Mouse (Mus musculus) brown adipose tissue, adult 24 weeks (tissue): ENCODE results near the gene Cxcr5. TPM values are rescaled to one million over a fixed set of nuclear protein-coding genes. Genes with fewer than 3 reads are reported as not detected.
A peak's percentile ranks its signal among the peaks of the same experiment; 100 is the strongest.

Experiments used
- H3K27ac ChIP-seq: fragments of 200-500 bp; replicated peaks from 2 replicates; pipeline ENCODE4 v1.5.1; 2012; ENCODE audit warnings: low read depth, mild to moderate bottlenecking, low read length
- H3K4me1 ChIP-seq: fragments of 200-500 bp; 2 replicates; pipeline ENCODE4 v1.6.1; 2012; ENCODE audit warnings: low read length, mixed read lengths; ENCODE audit not compliant: control insufficient read depth, insufficient read depth, insufficient read length
- H3K4me3 ChIP-seq: fragments of 200-500 bp; 2 replicates; pipeline ENCODE4 v1.5.1; 2012; ENCODE audit warnings: low read depth, mild to moderate bottlenecking, low read length, moderate library complexity; ENCODE audit not compliant: insufficient read depth
- polyA plus RNA-seq: library from polyadenylated mRNA; stranded (reverse); fragments of >200 nt; gene quantifications from 2 replicates; pipeline ENCODE4 v1.2.4, GENCODE M21; 2012; ENCODE audit not compliant: missing spikeins, insufficient read depth, insufficient read length

The Cxcr5 gene
- polyA plus RNA-seq, 1 experiment = not detected

DNA sequence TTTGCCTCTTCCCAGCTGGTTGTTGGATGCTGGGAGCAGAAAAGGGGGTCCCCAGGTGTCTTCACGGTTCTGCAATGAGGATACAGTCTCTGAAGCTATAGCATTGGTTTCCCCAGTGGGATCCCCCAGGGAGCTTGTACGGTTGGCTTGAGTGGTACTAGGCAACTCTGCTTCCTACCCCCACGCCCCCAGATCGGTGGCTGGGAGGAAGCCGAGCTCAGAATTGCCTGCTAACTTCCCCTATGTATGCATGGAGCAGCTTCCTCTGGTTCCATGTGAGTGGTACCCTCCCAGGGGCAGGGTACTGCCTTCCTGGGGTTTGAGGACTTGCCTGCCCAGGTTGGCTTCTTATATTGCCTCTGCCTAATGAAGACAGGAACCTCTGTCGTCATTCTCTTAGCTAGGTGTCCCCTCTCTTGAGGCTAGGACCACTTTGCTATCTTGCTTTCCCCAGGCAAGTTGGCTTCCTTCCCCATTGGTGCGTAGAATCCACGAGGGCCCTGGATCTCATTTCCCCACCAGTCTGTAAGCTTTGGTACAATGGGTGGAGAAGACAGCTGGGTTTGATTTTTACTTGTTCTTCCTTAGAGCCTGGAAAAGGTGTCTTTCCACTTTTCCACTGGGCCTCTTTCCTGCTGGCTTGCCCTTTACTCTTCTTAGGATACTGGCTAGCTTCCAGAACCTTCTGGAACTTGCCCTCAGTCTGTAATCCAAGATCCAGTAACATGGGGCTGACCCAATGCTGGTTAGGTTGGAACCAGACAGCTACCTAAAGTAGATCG, 49.6 kb downstream of the Cxcr5 start:
- Histone ChIP-seq H3K4me3 (no peak overlapping the region), H3K27ac (peak overlapping the region; percentile 86), H3K4me1 (peaks cover 32% of the 10 kb centered on the region)

DNA sequence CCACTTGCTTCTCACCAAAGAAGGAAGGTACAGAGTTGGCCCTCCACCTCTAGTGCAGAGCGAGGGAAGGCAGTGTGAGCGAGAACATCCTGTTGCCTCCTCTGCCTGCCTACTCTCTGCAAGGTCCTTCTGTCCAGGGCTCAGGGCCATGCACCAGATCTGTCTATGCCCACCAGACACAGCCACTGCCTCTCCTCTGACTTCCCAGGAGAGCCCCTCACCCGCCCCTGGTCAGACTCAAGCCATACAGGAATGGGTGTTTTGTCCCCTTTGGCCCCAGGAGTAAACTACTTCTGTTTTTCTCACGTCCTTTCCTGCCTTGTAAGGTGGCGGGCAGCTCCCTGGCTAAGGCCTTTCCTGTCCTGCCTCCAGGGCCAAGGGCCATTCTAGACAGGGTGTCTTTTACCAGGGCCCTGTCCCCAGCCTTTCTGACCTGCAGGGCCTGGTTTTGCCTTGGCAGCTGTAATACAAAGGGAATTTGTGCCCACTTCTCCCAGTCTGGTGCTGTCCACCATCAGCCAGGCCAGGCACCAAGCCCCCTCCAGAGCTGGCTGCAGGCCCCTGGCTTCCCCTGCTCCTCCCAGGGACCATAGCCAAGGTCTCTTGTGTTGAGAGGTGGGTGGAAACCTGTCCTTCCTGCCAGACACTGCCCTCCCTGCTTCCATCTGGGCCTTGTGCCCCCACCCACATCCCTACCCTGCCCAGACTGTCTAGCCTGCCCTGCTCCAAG, 50.6 kb downstream of the Cxcr5 start:
- Histone ChIP-seq H3K4me1 (peaks cover 32% of the 10 kb centered on the region), H3K4me3 (no peak overlapping the region), H3K27ac (peak overlapping the region; percentile 88)

DNA sequence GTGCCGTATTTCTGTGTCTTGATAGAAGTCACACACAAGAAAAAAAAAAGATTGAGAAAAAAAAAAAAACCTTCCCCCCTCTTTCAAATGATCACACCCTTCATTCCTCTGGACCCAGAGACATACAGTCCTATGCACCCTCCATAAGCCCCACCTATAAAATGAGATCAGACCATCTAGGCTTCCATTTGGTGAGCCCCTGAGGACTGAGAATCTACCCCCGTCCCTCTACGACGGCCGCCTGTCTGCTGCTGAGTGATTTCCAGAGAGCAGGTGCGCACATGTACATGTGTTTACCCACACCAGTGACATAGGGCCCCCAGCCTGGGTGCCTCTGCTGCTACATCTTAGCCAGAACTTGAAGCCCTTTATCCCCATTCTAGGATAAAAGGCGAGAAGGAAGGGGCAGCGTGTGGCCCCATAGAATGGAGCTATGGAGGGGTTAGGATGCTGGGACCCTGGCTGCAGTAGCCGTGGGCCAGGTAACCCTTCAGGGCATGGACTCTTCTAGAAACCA, 51.3 kb downstream of the Cxcr5 start:
- Histone ChIP-seq H3K27ac (peak overlapping the region; percentile 88), H3K4me3 (peak overlapping the region; percentile 67; the same call in 1 of the 2 replicates)

DNA sequence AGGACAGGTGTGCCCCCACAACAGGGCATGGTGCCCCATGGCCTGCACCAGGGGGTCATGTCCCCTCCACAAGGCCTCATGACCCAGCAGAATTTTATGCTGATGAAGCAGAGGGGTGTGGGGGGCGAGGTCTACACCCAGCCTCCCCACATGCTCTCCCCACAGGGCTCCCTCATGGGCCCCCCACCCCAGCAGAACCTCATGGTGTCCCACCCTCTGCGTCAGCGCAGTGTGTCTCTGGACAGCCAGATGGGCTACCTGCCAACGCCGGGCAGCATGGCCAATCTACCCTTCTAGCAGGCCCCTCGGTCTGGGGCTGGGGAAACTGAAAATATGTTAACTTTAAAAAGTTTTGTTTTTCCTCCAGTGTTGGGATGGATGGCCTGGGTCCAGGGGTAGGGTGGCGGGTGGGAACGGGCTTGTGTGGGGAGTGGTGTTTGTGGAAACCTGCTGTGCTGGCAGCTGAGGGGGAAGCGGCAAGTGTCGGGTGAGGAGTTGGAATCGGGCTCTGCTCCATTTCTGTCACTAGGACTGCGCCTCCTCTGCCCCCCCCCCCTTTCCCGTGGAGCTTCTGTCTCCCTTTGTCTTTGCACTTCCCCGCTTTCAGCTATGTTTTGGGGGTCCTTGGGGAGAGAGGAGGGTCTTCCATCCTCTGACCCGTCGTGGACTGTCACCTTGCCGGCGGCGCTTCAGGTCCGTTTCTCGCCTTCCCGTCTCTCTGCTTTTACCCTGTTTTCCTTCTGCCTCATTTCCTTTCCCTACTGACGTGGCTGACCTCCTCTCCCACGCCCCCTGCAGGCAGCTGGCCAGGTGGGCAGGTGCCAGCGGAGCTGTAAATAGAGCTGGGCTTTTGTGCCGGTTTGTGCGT, 52.0 kb downstream of the Cxcr5 start:
- peak overlapping the region; percentile 67 for H3K4me3 ChIP-seq
- H3K4me1 ChIP-seq = peaks cover 32% of the 10 kb centered on the region
- H3K27ac ChIP-seq = peak overlapping the region; percentile 88

More for the DNA sequence above, 51.3 kb downstream of the Cxcr5 start:
- peaks cover 32% of the 10 kb centered on the region for H3K4me1 ChIP-seq

DNA sequence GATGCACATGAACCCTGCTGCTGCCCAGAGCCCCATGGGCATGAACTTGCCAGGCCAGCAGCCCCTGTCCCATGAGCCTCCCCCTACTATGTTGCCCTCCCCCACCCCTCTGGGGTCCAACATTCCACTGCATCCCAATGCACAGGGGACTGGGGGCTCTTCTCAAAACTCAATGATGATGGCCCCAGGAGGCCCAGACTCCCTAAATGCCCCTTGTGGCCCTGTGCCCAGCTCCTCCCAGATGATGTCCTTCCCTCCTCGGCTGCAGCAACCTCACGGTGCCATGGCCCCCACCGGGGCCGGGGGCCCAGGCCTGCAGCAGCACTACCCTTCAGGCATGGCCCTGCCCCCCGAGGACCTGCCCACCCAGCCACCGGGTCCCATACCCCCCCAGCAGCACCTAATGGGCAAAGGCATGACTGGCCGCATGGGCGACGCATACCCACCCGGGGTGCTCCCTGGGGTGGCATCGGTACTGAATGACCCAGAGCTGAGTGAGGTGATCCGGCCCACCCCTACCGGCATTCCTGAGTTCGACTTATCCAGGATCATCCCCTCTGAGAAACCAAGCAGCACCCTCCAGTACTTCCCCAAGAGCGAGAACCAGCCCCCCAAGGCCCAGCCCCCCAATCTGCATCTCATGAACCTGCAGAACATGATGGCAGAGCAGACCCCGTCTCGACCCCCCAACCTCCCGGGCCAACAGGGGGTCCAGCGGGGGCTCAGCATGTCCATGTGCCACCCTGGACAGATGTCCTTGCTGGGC, 52.8 kb downstream of the Cxcr5 start:
- Histone ChIP-seq H3K27ac (no peak overlapping the region), H3K4me3 (no peak overlapping the region), H3K4me1 (peaks cover 32% of the 10 kb centered on the region)

DNA sequence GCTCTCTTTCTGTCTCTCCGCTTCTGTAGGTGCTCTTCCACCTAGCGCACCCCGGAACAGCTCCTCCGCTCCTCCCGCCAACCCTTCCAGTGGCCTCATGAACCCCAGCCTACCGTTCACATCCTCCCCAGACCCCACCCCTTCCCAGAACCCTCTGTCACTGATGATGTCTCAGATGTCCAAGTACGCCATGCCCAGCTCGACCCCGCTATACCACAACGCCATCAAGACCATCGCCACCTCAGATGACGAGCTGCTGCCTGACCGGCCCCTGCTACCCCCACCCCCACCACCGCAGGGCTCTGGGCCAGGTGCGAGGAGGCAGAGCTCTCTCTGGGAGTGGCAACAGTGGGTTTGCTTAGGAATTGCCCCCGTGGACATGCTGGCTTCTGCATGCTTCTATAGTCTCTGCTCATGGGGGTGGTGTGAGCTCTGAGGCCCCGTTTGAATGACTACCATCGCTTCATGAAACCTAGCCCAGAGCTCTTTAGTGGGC, 53.5 kb downstream of the Cxcr5 start:
- no peak overlapping the region for H3K4me3 ChIP-seq
- no peak overlapping the region for H3K27ac ChIP-seq
- peaks cover 28% of the 10 kb centered on the region for H3K4me1 ChIP-seq

DNA sequence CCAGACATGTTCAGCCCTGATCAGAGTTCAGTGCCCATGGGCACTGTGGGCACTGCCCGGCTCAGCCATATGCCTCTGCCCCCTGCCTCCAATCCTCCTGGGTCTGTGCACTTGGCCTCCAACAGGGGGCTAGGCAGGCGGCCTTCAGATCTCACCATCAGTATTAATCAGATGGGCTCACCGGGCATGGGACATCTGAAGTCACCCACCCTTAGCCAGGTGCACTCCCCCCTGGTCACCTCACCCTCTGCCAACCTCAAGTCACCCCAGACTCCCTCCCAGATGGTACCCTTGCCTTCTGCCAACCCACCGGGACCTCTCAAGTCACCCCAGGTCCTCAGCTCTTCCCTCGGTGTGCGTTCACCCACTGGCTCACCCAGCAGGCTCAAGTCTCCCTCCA, 54.3 kb downstream of the Cxcr5 start:
- H3K27ac ChIP-seq = no peak overlapping the region

DNA sequence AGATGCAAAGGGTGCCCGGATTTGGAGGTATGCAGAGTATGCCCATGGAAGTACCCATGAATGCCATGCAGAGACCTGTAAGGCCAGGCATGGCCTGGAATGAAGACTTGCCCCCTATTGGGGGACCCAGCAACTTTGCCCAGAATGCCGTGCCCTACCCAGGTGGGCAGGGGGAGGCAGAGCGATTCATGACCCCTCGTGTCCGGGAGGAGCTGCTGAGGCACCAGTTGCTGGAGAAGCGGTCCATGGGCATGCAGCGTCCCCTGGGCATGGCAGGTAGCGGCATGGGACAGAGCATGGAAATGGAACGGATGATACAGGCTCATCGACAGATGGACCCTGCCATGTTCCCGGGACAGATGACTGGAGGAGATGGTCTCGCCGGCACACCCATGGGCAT, 55.1 kb downstream of the Cxcr5 start:
- H3K27ac ChIP-seq = no peak overlapping the region
- no peak overlapping the region for H3K4me3 ChIP-seq
- peaks cover 21% of the 10 kb centered on the region for H3K4me1 ChIP-seq

More for the DNA sequence above, 54.3 kb downstream of the Cxcr5 start:
- H3K4me3 ChIP-seq = no peak overlapping the region
- peaks cover 27% of the 10 kb centered on the region for H3K4me1 ChIP-seq

DNA sequence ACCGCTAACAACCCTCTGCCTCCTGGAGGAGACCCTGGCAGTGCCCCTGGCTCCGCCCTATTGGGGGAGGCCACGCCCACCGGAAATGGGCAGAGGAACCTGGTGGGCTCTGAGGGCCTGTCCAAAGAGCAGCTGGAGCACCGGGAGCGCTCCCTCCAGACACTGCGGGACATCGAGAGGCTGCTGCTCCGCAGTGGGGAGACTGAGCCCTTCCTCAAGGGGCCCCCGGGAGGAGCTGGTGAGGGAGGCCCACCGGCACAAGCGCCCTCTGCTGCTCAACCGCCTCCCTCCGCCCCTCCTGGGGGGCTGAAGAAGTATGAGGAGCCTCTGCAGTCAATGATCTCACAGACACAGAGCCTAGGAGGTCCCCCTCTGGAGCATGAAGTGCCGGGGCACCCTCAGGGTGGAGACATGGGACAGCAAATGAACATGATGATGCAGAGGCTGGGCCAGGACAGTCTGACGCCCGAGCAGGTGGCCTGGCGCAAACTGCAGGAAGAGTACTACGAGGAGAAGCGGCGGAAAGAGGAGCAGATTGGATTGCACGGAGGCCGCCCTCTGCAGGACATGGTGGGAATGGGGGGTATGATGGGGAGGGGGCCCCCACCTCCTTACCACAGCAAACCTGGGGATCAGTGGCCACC, 55.7 kb downstream of the Cxcr5 start:
- H3K27ac ChIP-seq = no peak overlapping the region
- no peak overlapping the region for H3K4me3 ChIP-seq
- peaks cover 15% of the 10 kb centered on the region for H3K4me1 ChIP-seq

DNA sequence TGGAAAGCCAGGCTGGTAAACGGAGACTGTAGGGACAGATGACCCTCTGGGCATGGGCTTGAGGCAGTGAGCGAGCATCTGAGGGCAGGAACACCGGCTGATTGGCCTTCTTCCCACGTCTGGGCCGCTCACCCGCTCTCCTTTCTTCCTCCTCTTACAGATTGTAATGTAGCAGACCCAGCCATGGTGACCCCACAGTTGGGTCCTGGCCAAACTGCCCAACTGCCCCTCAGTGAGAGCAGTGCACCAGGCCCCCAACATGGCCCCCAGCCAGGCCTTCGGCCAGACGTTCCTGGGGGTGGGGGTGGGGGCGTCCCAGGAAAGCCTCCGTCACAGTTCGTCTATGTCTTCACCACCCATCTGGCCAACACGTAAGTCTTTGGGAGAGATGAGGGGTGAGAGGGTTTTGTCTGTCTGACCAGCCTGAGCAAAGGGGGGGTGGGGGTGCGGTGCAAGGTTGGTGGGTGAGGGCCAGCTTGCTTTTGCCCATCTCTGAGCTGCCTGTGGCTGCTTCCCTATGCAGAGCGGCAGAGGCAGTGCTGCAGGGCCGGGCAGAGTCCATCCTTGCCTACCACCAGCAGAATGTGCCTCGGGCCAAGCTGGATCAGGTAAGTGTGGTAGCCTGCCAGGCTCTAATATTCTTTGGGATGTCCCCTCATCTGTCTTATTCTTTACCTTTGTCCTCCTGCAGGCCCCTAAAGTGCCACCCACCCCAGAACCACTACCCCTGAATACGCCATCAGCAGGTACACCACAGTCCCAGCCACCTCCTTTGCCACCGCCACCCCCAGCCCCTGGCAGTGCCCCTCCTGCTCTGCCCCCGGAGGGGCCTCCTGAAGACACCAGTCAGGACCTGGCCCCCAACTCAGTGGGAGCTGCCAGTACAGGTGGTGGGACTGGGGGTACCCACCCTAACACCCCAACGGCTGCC, 56.5 kb downstream of the Cxcr5 start:
- Histone ChIP-seq H3K4me3 (no peak overlapping the region), H3K27ac (no peak overlapping the region), H3K4me1 (peaks cover 8% of the 10 kb centered on the region)

DNA sequence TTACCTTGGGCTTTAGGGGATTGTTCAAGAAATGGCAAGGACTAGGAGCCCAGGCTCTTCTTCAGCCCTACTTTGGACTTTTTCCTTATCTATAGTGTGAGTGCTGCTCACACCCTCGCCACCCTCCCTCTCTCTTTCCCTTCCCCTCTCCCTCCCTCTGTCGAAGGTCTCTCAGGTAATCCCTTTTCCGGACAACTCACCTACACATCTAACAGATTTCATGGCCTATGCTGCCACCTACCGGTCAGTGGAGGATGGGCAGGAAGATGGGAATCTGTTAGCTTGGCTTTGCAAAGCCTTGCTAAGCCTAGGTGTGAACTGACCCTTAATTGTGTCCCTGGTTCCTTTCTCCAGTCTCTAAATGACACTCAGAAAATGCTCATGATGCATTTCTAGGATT, 59.7 kb downstream of the Cxcr5 start:
- Histone ChIP-seq H3K4me3 (no peak overlapping the region), H3K4me1 (peaks cover 10% of the 10 kb centered on the region), H3K27ac (no peak overlapping the region)

DNA sequence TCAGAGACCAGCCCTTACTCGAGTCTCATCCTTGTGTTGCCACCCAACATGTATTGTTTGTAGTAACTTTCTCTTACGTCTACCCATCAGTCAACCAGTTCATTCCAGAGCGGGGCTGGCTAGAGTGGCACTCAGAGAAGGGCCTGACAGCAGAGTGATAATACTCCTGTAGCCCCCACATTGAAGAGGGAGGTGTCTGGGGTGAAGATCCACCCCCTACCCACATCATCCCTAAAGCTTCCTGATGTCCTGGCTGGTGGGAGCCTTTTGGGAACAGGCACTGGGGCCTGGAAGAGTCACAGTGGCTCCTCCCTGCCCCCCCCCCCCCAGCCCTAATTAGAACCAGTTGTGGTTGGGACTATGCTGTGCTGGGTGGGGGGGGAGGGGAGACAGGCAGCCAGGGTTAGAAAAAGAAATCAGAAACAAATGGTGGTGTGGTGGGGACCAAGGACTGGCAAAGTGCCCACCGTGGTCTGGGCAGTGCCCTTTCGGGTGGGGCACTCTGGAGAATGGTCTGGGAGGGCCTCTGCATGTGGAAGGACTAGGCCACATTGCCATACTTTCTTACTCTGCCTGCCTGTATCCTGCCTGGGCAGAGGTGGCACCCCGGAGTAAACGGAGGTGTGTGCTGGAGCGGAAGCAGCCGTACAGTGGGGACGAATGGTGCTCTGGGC, 60.3 kb downstream of the Cxcr5 start:
- Histone ChIP-seq H3K4me1 (peaks cover 16% of the 10 kb centered on the region), H3K27ac (no peak overlapping the region; the same call in 1 of the 2 replicates), H3K4me3 (no peak overlapping the region)
